In the genomic region with DNA sequence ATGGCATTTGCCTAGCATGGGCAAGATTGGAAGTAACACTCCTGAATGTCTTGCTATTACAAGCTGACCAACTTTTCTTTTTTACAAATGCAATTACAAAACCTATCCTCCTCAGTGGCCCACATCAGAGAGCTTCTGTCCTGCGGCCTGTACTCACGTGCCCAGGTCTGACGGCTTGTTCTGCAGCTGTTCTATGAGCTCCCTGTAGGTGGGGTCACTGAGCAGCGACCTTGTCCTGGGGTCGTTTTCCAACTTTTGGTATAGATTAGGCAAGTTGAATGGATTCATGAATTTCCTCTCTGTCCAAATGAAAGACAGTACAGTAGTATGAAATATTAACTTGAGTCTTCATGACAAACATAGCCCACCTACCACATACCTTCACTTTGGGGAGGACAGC, we compare ENCODE assay signal across 26 mouse cellular contexts. TPM values are rescaled to one million over a fixed set of nuclear protein-coding genes. Genes with fewer than 3 reads are reported as not detected.
DNase-seq lines count a peak whose midpoint lies in the region; ATAC-seq and TF ChIP-seq lines count a peak whose summit lies in the region.
"Had no signal": no experiment of that assay in that cellular context is flagged by ENCODE, and none has a peak within 500 bp of the region (broad histone marks: within the 10 kb centered on the region; RNA-seq: fewer than 3 reads in every experiment).

No protein-coding gene starts in this region.

- peaks cover 50% of the 10 kb centered on the region for H3K36me3 ChIP-seq in liver, postnatal 0 days (replicated peaks; ENCODE audit: insufficient read depth, low read length)
- peaks cover 53% of the 10 kb centered on the region for H3K36me3 ChIP-seq in liver, embryonic 11.5 days (ENCODE audit: control insufficient read depth, insufficient read depth, low read length)

- H3K27me3 ChIP-seq in liver, postnatal 0 days (ENCODE audit: insufficient read depth, low read length) = no peaks in the 10 kb centered on the region
- H3K27me3 ChIP-seq in liver, embryonic 11.5 days (replicated peaks; ENCODE audit: control insufficient read depth, insufficient read depth, low read length) = no peaks in the 10 kb centered on the region
- no peaks in the 10 kb centered on the region for H3K27me3 ChIP-seq in Patski
- H3K27me3 ChIP-seq: forebrain, embryonic 13.5 days; heart, embryonic 13.5 days had no signal

- H3K9me3 ChIP-seq in liver, postnatal 0 days (ENCODE audit: low read length) = no peaks in the 10 kb centered on the region
- H3K9me3 ChIP-seq in liver, embryonic 11.5 days (ENCODE audit: control insufficient read depth, low read length) = no peaks in the 10 kb centered on the region
- H3K9me3 ChIP-seq: forebrain, embryonic 10.5 days; forebrain, embryonic 13.5 days; heart, embryonic 13.5 days had no signal

- ATAC-seq in liver, postnatal 0 days = no peak
- ATAC-seq in liver, embryonic 11.5 days (replicated peaks; ENCODE audit: low FRiP score) = no peak
- no peak for ATAC-seq in Patski
- ATAC-seq: activated CD4-positive, CD25-positive, alpha-beta regulatory T cell, adult 4 months; forebrain, embryonic 13.5 days; forebrain, embryonic 16.5 days; hindbrain, postnatal 0 days; inflammation-experienced regulatory T-cells, adult 6 months; intestine, embryonic 16.5 days had no signal

- CTCF ChIA-PET in Patski (lab: Charles Lee) = interaction anchor here (1.2 to 3.5 kb wide), 3 partner anchors 9 to 18 kb away, joined by 3 to 19 read pairs (median 8); no protein-coding TSS in a partner anchor

- TF ChIP-seq EP300 in liver, postnatal 0 days (IDR thresholded peaks at IDR 0.05; ENCODE audit: low read depth) = no peak

- intact Hi-C loops in gastrocnemius, adult 2 months (cut with DNase I) = no loop called here

- WGBS in liver, postnatal 0 days (ENCODE audit: insufficient replicate concordance) = 85% methylated on average over 5 of the region's 5 CpGs
- WGBS in liver, embryonic 11.5 days = 91% methylated on average over 5 of the region's 5 CpGs

- no peak for DNase-seq in gastrocnemius, adult 2 months
- DNase-seq in gastrocnemius, postnatal 4 days (ENCODE audit: low spot score in 2 of 2) = no peak
- DNase-seq in liver, postnatal 0 days = no peak
- no peak for DNase-seq in liver, embryonic 11.5 days (ENCODE audit: low spot score)
- no peak for DNase-seq in Patski (ENCODE audit: low read depth, low spot score)
- no peak for DNase-seq in kidney, adult 8-10 months
- no peak for DNase-seq in thymus, postnatal 25 days
- DNase-seq: adrenal gland, adult 8-10 months; adrenal gland, postnatal 25 days; B cell, adult 2 months; cerebellum, adult 11-12 months; cerebellum, adult 8-10 months; cerebellum, postnatal 10 days; gastrocnemius, postnatal 14 days; heart, adult 18-20 months; heart, postnatal 14 days; heart, postnatal 4 days had no signal

- H3K27ac ChIP-seq in gastrocnemius, adult 2 months = no peak overlapping the region
- H3K27ac ChIP-seq in liver, postnatal 0 days (ENCODE audit: low read depth) = no peak overlapping the region
- no peak overlapping the region for H3K27ac ChIP-seq in liver, embryonic 11.5 days (ENCODE audit: low read depth, low read length)
- H3K27ac ChIP-seq: forebrain, embryonic 10.5 days; forebrain, embryonic 13.5 days; heart, embryonic 13.5 days; hindbrain, embryonic 14.5 days; hindbrain, postnatal 0 days had no signal

- H3K4me3 ChIP-seq in gastrocnemius, adult 2 months = no peak overlapping the region
- no peak overlapping the region for H3K4me3 ChIP-seq in liver, postnatal 0 days (ENCODE audit: low read depth, low read length)
- H3K4me3 ChIP-seq in liver, embryonic 11.5 days (ENCODE audit: low read depth, low read length) = no peak overlapping the region
- H3K4me3 ChIP-seq: forebrain, embryonic 10.5 days; forebrain, embryonic 13.5 days; heart, embryonic 13.5 days had no signal

- in situ Hi-C loops in Patski (cut with MboI; ENCODE audit: low pct_unique_long_range_greater_than_20kb) = no loop called here

- peaks cover 16% of the 10 kb centered on the region for H3K4me1 ChIP-seq in liver, postnatal 0 days (ENCODE audit: insufficient read depth)
- H3K4me1 ChIP-seq in liver, embryonic 11.5 days (replicated peaks; ENCODE audit: control insufficient read depth, insufficient read depth, low read length) = peaks cover 17% of the 10 kb centered on the region

- POLR2A ChIA-PET in Patski (lab: Charles Lee) = no interaction called here

- no peak overlapping the region for H3K4me2 ChIP-seq in liver, postnatal 0 days (ENCODE audit: low read depth, low read length)
- H3K4me2 ChIP-seq in liver, embryonic 11.5 days = no peak overlapping the region
- H3K4me2 ChIP-seq: forebrain, embryonic 13.5 days; heart, embryonic 13.5 days; hindbrain, embryonic 14.5 days had no signal

- no peak overlapping the region for H3K9ac ChIP-seq in liver, postnatal 0 days (replicated peaks)
- H3K9ac ChIP-seq in liver, embryonic 11.5 days (ENCODE audit: low read depth, low read length) = no peak overlapping the region
- H3K9ac ChIP-seq: forebrain, embryonic 13.5 days; heart, embryonic 13.5 days; hindbrain, embryonic 14.5 days had no signal

- TF ChIP-seq CTCF in gastrocnemius, adult 2 months (IDR thresholded peaks at IDR 0.05) = 0 out of 2 replicates have a peak, but pooled peaks have one; percentile 1
- 0 out of 2 replicates have a peak, but pooled peaks have one; percentile 11 for TF ChIP-seq CTCF in liver, postnatal 0 days (IDR thresholded peaks at IDR 0.05; ENCODE audit: low read depth)
- TF ChIP-seq CTCF in Patski (IDR thresholded peaks at IDR 0.05) = peak; percentile 15

RNA-seq across cellular contexts. Expression of a gene that starts 5.8 kb away (rescaled TPM):
- total RNA-seq in gastrocnemius, adult 2 months (2021) = 100 to 1,000 TPM in 1 of 2 experiments, 10 to 100 TPM in 1; 89.9 to 125 TPM
- 100 to 1,000 TPM; 122 to 129 TPM for total RNA-seq in gastrocnemius, postnatal 4 days (2021)
- polyA plus RNA-seq in liver, postnatal 0 days (2015; fragmentation: Nextera tagmentation; extraction: Ambion mirVana) = 47.2 and 51.4 TPM in 2 replicates
- polyA plus RNA-seq in liver, embryonic 11.5 days (2014; fragmentation: Nextera tagmentation; extraction: Ambion mirVana) = 356 and 387 TPM in 2 replicates
- polyA plus RNA-seq in Patski (2021) = 301 TPM

RNA-seq across cellular contexts. Expression of a gene that starts 14.7 kb away (rescaled TPM):
- total RNA-seq in gastrocnemius, adult 2 months (2021) = under 1 TPM; 0.71 to 0.86 TPM
- 1 to 10 TPM; 5.3 to 5.4 TPM for total RNA-seq in gastrocnemius, postnatal 4 days (2021)
- 60.5 and 70.2 TPM in 2 replicates for polyA plus RNA-seq in liver, postnatal 0 days (2015; fragmentation: Nextera tagmentation; extraction: Ambion mirVana)
- polyA plus RNA-seq in liver, embryonic 11.5 days (2014; fragmentation: Nextera tagmentation; extraction: Ambion mirVana) = 155 and 170 TPM in 2 replicates
- polyA plus RNA-seq in Patski (2021) = 0.22 TPM

RNA-seq across cellular contexts. Expression of a gene that starts 22.6 kb away (rescaled TPM):
- 100 to 1,000 TPM; 261 to 294 TPM for total RNA-seq in gastrocnemius, adult 2 months (2021)
- total RNA-seq in gastrocnemius, postnatal 4 days (2021) = 100 to 1,000 TPM; 233 to 237 TPM
- polyA plus RNA-seq in liver, postnatal 0 days (2015; fragmentation: Nextera tagmentation; extraction: Ambion mirVana) = 11.7 and 14.9 TPM in 2 replicates
- polyA plus RNA-seq in liver, embryonic 11.5 days (2014; fragmentation: Nextera tagmentation; extraction: Ambion mirVana) = 5.9 and 6.7 TPM in 2 replicates
- 33.9 TPM for polyA plus RNA-seq in Patski (2021)

RNA-seq across cellular contexts. Expression of a gene that starts 38.1 kb away (rescaled TPM):
- 10 to 100 TPM; 22.5 to 26.1 TPM for total RNA-seq in gastrocnemius, adult 2 months (2021)
- 10 to 100 TPM; 18.4 to 19.5 TPM for total RNA-seq in gastrocnemius, postnatal 4 days (2021)
- polyA plus RNA-seq in liver, postnatal 0 days (2015; fragmentation: Nextera tagmentation; extraction: Ambion mirVana) = 2.9 and 4.1 TPM in 2 replicates
- polyA plus RNA-seq in liver, embryonic 11.5 days (2014; fragmentation: Nextera tagmentation; extraction: Ambion mirVana) = 3.9 and 4.9 TPM in 2 replicates
- polyA plus RNA-seq in Patski (2021) = 20.7 TPM

RNA-seq across cellular contexts. Expression of a gene that starts 38.1 kb away (rescaled TPM):
- total RNA-seq in gastrocnemius, adult 2 months (2021) = 10 to 100 TPM; 12.8 to 15.9 TPM
- total RNA-seq in gastrocnemius, postnatal 4 days (2021) = 10 to 100 TPM; 17.1 to 23.6 TPM
- polyA plus RNA-seq in liver, postnatal 0 days (2015; fragmentation: Nextera tagmentation; extraction: Ambion mirVana) = 11.6 and 14.5 TPM in 2 replicates
- 15.9 and 16.9 TPM in 2 replicates for polyA plus RNA-seq in liver, embryonic 11.5 days (2014; fragmentation: Nextera tagmentation; extraction: Ambion mirVana)
- polyA plus RNA-seq in Patski (2021) = 60.5 TPM

Comparison
In these comparisons a context has a peak if more than half of its experiments do, and no peak if none do; other contexts are left out.
1. RNA of a gene that starts 14.7 kb away (polyA plus RNA-seq): 155 to 170 TPM in liver, embryonic 11.5 days and 60.5 to 70.2 TPM in liver, postnatal 0 days; 0.22 TPM in Patski (single experiment); every median in the first group is over 10 times any median in the second.
2. Peak in every context shown above with its lines, with median percentiles within 50 percentile points of each other: CTCF ChIP-seq.